Mouse (Mus musculus) left cerebral cortex, adult 18-20 months (tissue): ENCODE data around the gene Psmc6. TPM values are rescaled to one million over a fixed set of nuclear protein-coding genes. Genes with fewer than 3 reads are reported as not detected.

Experiments
- DNase-seq, 2 experiments: peaks; one replicate each; pipeline ENCODE4 v3.0.0; 2021 to 2022; ENCODE audit warnings: low spot score in 2 of 2, mixed read lengths in 1 of 2
- total RNA-seq, 2 experiments: library from RNA; stranded (reverse); gene quantifications; 2 replicates each; pipeline ENCODE4 v1.2.3; 2021

Psmc6 gene
- total RNA-seq, 2 experiments from 2014 or later = 89.8 to 93.3 TPM

GRCm38 (mm10) chr14:45329018-45329588 lies 485 bp upstream of the Psmc6 start:
- no peak for DNase-seq

- DNase-seq = peak; percentile 91 to 93
Measured at GRCm38 (mm10) chr14:45350931-45351859, 21.6 kb downstream of the Psmc6 start, which contains the start of gene Styx. Gene Styx, plus strand, starts transcription at chr14:45351093.

GRCm38 (mm10) chr14:45364211-45365195 lies 34.9 kb downstream of the Psmc6 start:
- DNase-seq = no peak

- DNase-seq = no peak
Measured at GRCm38 (mm10) chr14:45365196-45365587, 35.6 kb downstream of the Psmc6 start.

- no peak for DNase-seq
Measured at GRCm38 (mm10) chr14:45378771-45379170, 49.2 kb downstream of the Psmc6 start.

- no peak for DNase-seq
Measured at GRCm38 (mm10) chr14:45380756-45381155, 51.2 kb downstream of the Psmc6 start.

GRCm38 (mm10) chr14:45382912-45383311 lies 53.3 kb downstream of the Psmc6 start:
- no peak for DNase-seq

- no peak for DNase-seq
Measured at GRCm38 (mm10) chr14:45385596-45385995, 56.0 kb downstream of the Psmc6 start.

- DNase-seq = no peak
Measured at GRCm38 (mm10) chr14:45387480-45387879, 57.9 kb downstream of the Psmc6 start.

- DNase-seq = peak; percentile 91 to 94
Measured at GRCm38 (mm10) chr14:45388345-45389181, 59.0 kb downstream of the Psmc6 start.

- peak in 1 of 2 experiments; percentile 5 for DNase-seq
Measured at GRCm38 (mm10) chr14:45389194-45389593, 59.6 kb downstream of the Psmc6 start.

Other genes starting within 250 kb of the Psmc6 start
- 10 to 100 TPM; 30.8 to 33.9 TPM for gene Gpr137c, start 110.1 kb upstream of the Psmc6 start, total RNA-seq
- gene Txndc16, start 109.5 kb upstream of the Psmc6 start, total RNA-seq = 10 to 100 TPM; 60.6 to 66.5 TPM
- 10 to 100 TPM; 39.4 to 46.0 TPM for gene Ero1l, start 11.0 kb upstream of the Psmc6 start, total RNA-seq
- gene Styx, start 21.3 kb downstream of the Psmc6 start, total RNA-seq = 10 to 100 TPM; 15.3 to 15.4 TPM
- gene Gnpnat1, start 75.1 kb downstream of the Psmc6 start, total RNA-seq = 10 to 100 TPM; 19.1 to 21.1 TPM
- gene Fermt2, start 200.3 kb downstream of the Psmc6 start, total RNA-seq = 100 to 1,000 TPM in 1 of 2 experiments, 10 to 100 TPM in 1; 88.1 to 109 TPM